Mouse (Mus musculus) left cerebral cortex, adult 8-10 months (tissue): Measurements from ENCODE around the gene Mamstr. TPM values are rescaled to one million over a fixed set of nuclear protein-coding genes. Genes with fewer than 3 reads are reported as not detected.

Source experiments
- DNase-seq, 2 experiments: peaks; one replicate each; pipeline ENCODE4 v3.0.0; 2022; ENCODE audit warnings: low spot score in 2 of 2
- total RNA-seq, 4 experiments: library from RNA; stranded (reverse); gene quantifications; 2 replicates each; pipeline ENCODE4 v1.2.4; 2022

The Mamstr gene
- total RNA-seq, 4 experiments from 2014 or later: 3.5 to 6.0 (median 5.6) TPM

- DNase-seq: no peak
Observed at GRCm38 (mm10) chr7:45692364-45692763, 52.6 kb downstream of the Mamstr start.

- no peak for DNase-seq
Observed at GRCm38 (mm10) chr7:45693921-45694591, 54.3 kb downstream of the Mamstr start, which contains the start of gene Sec1. Sec1 (minus strand) TSS chr7:45694402.

DNA sequence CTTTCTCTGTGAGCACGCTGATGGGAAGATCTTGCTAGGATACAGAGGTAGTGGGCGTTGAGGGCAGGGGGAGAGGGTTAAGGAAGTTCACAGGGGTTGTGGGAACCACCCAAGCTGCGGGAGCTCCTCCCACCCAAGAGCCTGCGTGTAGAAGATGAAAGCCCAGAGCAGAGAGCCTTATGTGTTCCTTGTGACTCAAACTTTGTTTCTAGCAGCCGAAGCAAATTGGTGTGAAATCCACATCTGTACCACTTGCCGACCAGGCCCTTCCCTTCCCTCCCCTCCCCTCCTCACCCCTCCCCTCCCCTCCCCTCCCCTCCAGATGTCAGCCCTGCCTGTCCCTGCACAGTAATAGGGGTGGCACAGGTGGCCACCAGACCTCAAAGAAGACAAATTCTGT, 55.3 kb downstream of the Mamstr start:
- no peak for DNase-seq

Other genes starting within 250 kb of the Mamstr start
- 100 to 1,000 TPM; 295 to 398 (median 356) TPM for gene Snrnp70, start 244.2 kb upstream of the Mamstr start, total RNA-seq
- under 1 TPM in 1 of 4 experiments, not detected in 3; 0.14 TPM for gene Kcna7, start 234.3 kb upstream of the Mamstr start, total RNA-seq
- under 1 TPM in 2 of 4 experiments, not detected in 2; 0.36 to 0.39 TPM for gene Ntf5, start 226.3 kb upstream of the Mamstr start, total RNA-seq
- not detected for gene Lhb, start 219.2 kb upstream of the Mamstr start, total RNA-seq
- 10 to 100 TPM; 14.7 to 16.4 (median 15.1) TPM for gene Gys1, start 205.1 kb upstream of the Mamstr start, total RNA-seq
- 10 to 100 TPM; 30.0 to 37.5 (median 32.0) TPM for gene Ruvbl2, start 201.9 kb upstream of the Mamstr start, total RNA-seq
- gene Ftl1, start 180.1 kb upstream of the Mamstr start, total RNA-seq: 100 to 1,000 TPM; 206 to 283 (median 229) TPM
- gene Bax, start 173.1 kb upstream of the Mamstr start, total RNA-seq: 10 to 100 TPM; 57.8 to 78.7 (median 67.0) TPM
- gene Tulp2, start 158.1 kb upstream of the Mamstr start, total RNA-seq: not detected
- gene Gm45808, start 153.2 kb upstream of the Mamstr start, total RNA-seq: 1 to 10 TPM in 3 of 4 experiments, not detected in 1; 1.9 to 3.2 (median 2.9) TPM
- 1 to 10 TPM; 5.9 to 7.0 (median 6.3) TPM for gene Dhdh, start 151.2 kb upstream of the Mamstr start, total RNA-seq
- gene Nucb1, start 129.6 kb upstream of the Mamstr start, total RNA-seq: 100 to 1,000 TPM in 3 of 4 experiments, 10 to 100 TPM in 1; 97.8 to 121 (median 110) TPM
- 10 to 100 TPM; 16.0 to 27.0 (median 22.4) TPM for gene Ppp1r15a, start 113.7 kb upstream of the Mamstr start, total RNA-seq
- gene Plekha4, start 113.6 kb upstream of the Mamstr start, total RNA-seq: 1 to 10 TPM; 3.0 to 5.1 (median 4.0) TPM
- gene Hsd17b14, start 85.1 kb upstream of the Mamstr start, total RNA-seq: 1 to 10 TPM in 2 of 4 experiments, under 1 TPM in 1, not detected in 1; 0.72 to 2.6 (median 1.2) TPM
- 10 to 100 TPM; 19.3 to 21.1 (median 19.9) TPM for gene Bcat2, start 69.8 kb upstream of the Mamstr start, total RNA-seq
- gene Fgf21, start 24.5 kb upstream of the Mamstr start, total RNA-seq: not detected
- gene Fut1, start 22.7 kb upstream of the Mamstr start, total RNA-seq: under 1 TPM in 1 of 4 experiments, not detected in 3; 0.21 TPM
- not detected for gene Izumo1, start 18.2 kb upstream of the Mamstr start, total RNA-seq
- 1 to 10 TPM; 5.9 to 7.6 (median 6.6) TPM for gene Rasip1, start 12.5 kb upstream of the Mamstr start, total RNA-seq
- under 1 TPM in 1 of 4 experiments, not detected in 3; 0.59 TPM for gene Fut2, start 26.4 kb downstream of the Mamstr start, total RNA-seq
- gene Ntn5, start 44.0 kb downstream of the Mamstr start, total RNA-seq: 1 to 10 TPM; 7.6 to 8.7 (median 8.2) TPM
- 1 to 10 TPM in 1 of 4 experiments, under 1 TPM in 3; 0.63 to 1.1 (median 0.87) TPM for gene Sec1, start 54.4 kb downstream of the Mamstr start, total RNA-seq
- 100 to 1,000 TPM; 230 to 247 (median 241) TPM for gene Car11, start 59.9 kb downstream of the Mamstr start, total RNA-seq
- gene Dbp, start 65.1 kb downstream of the Mamstr start, total RNA-seq: 100 to 1,000 TPM; 164 to 236 (median 186) TPM
- gene Rpl18, start 75.5 kb downstream of the Mamstr start, total RNA-seq: 100 to 1,000 TPM; 340 to 384 (median 357) TPM
- 10 to 100 TPM; 24.9 to 27.4 (median 25.3) TPM for gene Sphk2, start 78.0 kb downstream of the Mamstr start, total RNA-seq
- gene Fam83e, start 81.2 kb downstream of the Mamstr start, total RNA-seq: under 1 TPM in 1 of 4 experiments, not detected in 3; 0.14 TPM
- gene Spaca4, start 85.8 kb downstream of the Mamstr start, total RNA-seq: not detected
- gene Lmtk3, start 143.8 kb downstream of the Mamstr start, total RNA-seq: 100 to 1,000 TPM; 219 to 241 (median 237) TPM
- 10 to 100 TPM; 12.9 to 15.9 (median 14.9) TPM for gene Sult2b1, start 144.7 kb downstream of the Mamstr start, total RNA-seq
- gene Cyth2, start 174.6 kb downstream of the Mamstr start, total RNA-seq: 100 to 1,000 TPM; 184 to 196 (median 188) TPM
- 1 to 10 TPM; 1.9 to 2.5 (median 2.3) TPM for gene Kcnj14, start 184.8 kb downstream of the Mamstr start, total RNA-seq
- 10 to 100 TPM; 20.5 to 22.8 (median 21.6) TPM for gene Grwd1, start 191.0 kb downstream of the Mamstr start, total RNA-seq
- gene Kdelr1, start 232.8 kb downstream of the Mamstr start, total RNA-seq: 10 to 100 TPM; 67.2 to 79.8 (median 74.9) TPM
- gene Grin2d, start 238.4 kb downstream of the Mamstr start, total RNA-seq: 10 to 100 TPM; 11.1 to 12.9 (median 11.8) TPM